Mouse (Mus musculus): ENCODE data around the gene Fntb. TPM values are rescaled to one million over a fixed set of nuclear protein-coding genes. Genes with fewer than 3 reads are reported as not detected.

The Fntb gene
- polyA plus RNA-seq, 1 experiment = 81.0 TPM

DNA sequence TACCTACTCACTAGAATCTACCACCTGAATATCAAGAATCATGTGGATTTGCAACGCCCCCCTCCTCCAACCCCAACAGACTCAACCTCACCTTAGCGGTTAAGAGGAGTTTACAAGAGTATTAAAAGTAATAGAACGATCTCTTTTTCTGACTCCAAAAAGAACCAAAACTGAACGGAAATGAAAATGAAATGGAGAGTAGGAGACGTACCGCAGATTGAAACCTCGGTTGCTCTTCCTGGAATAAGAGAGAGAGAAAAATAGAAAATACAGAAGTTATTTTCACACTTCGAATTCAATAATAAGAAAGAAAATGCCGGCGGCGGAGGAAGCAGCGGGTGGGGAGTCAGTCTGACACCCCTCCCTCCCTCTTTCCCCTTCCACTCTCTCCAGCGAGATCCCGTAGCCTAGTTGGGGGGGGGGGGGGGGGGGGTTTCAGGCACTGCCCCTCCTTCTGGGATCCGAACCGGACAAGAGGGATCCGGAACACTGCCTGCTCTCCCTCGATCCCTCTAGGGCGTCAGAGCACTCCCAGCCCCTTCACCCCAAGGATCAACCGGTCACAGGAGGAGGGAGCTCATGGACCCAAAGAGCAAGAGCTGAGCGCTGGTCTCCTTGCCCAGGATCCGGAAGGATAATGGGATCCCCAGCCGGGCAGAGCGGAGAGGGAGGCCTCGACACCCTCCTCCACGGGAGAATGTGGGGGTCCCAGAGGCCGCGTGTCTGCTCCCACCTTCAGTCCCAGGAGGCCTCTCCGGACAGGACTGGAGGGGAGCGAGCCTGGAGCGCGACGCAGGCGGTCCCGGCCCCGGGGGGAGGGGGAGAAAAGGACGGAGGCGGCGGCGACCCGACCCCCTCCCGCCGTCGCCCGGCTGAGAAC lies 195.9 kb downstream of the Fntb start:
- Histone ChIP-seq H3K4me1 (ENCODE audit: control insufficient read depth, insufficient read depth, low read length) (no peaks in the 10 kb centered on the region), H3K4me3 (ENCODE audit: low read depth, low read length) (peak overlapping the region; percentile 73), H3K9me3 (replicated peaks; ENCODE audit: control insufficient read depth, insufficient read depth, low read length, poor library complexity, severe bottlenecking) (no peaks in the 10 kb centered on the region), H3K9ac (ENCODE audit: low read depth, poor library complexity, severe bottlenecking) (peak overlapping the region; percentile 86), H3K27ac (ENCODE audit: insufficient read depth, low read length) (no peak overlapping the region), H3K27me3 (ENCODE audit: control insufficient read depth, insufficient read depth, low read length, poor library complexity, severe bottlenecking) (no peaks in the 10 kb centered on the region), H3K36me3 (ENCODE audit: control insufficient read depth, insufficient read depth, low read length, poor library complexity, severe bottlenecking) (peaks cover 22% of the 10 kb centered on the region)
- TF ChIP-seq POLR2A (IDR thresholded peaks at IDR 0.05; ENCODE audit: insufficient read depth, low read length) (no peak), CTCF (IDR thresholded peaks at IDR 0.05; ENCODE audit: low read depth, low read length) (no peak), EP300 (IDR thresholded peaks at IDR 0.05; ENCODE audit: insufficient read depth, low read depth, low read length) (no peak)

DNA sequence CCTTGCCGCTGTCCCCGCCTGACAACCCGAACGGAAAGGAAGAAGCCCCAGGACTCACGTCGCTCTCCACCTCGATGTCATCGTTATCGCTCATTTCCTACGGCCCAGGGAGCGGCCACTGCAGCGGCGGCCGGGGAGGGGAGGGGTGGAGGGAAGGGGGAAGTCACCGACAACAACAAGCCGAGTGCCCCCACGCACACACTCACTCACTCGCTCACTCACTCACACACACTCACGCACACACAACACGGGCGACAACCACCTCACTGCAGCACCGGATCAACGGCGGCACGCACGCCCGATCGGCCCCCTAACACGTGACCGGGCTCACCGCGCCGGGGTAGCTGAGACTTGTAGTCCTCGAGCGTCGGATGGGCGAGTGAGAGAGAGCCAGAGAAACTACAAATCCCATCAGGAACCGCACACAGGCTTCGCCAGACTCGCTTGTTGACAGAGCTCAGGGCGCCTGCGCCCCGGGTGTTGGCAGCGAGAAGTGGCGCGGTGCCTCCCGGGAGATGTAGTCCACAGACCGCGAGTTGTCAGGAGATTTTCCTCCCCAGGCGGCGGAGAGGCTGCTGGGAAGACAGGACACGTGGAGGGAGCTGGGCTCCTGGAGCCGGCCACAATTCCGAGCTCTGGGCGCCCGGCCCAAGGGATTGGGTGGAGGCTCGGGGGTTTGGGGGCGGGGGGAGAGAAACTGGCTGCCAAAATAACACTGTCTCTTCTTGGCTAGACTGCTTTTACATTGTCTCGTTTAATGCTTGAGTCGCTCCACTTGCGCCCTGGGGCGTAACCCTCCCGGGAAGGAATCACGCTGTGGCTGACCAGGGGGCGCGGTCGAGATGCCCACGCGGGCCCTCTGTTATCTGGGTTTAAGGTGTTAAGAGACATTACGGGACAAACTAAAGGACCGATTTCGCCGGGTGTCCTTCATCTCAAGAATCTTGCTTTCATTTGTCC lies 196.8 kb downstream of the Fntb start, which contains the start of gene Max:
Gene Max (minus strand): TSS at position 270 of the 960 bp plus-strand sequence.
- H3K27ac ChIP-seq (ENCODE audit: insufficient read depth, low read length) = peak within 1 kb of the TSS; percentile 88
- H3K9ac ChIP-seq (ENCODE audit: low read depth, poor library complexity, severe bottlenecking) = peak within 1 kb of the TSS; percentile 86
- H3K27me3 ChIP-seq (ENCODE audit: control insufficient read depth, insufficient read depth, low read length, poor library complexity, severe bottlenecking) = no peaks in the 10 kb centered on the region
- no peaks in the 10 kb centered on the region for H3K4me1 ChIP-seq (ENCODE audit: control insufficient read depth, insufficient read depth, low read length)
- peak within 1 kb of the TSS; percentile 71 for H3K4me3 ChIP-seq (ENCODE audit: low read depth, low read length)
- H3K36me3 ChIP-seq (ENCODE audit: control insufficient read depth, insufficient read depth, low read length, poor library complexity, severe bottlenecking) = peaks cover 14% of the 10 kb centered on the region
- no peak for TF ChIP-seq POLR2A (IDR thresholded peaks at IDR 0.05; ENCODE audit: insufficient read depth, low read length)
- no peak for TF ChIP-seq CTCF (IDR thresholded peaks at IDR 0.05; ENCODE audit: low read depth, low read length)
- TF ChIP-seq EP300 (IDR thresholded peaks at IDR 0.05; ENCODE audit: insufficient read depth, low read depth, low read length) = peak; percentile 20; the same call in 1 of the 2 replicates
- no peaks in the 10 kb centered on the region for H3K9me3 ChIP-seq (replicated peaks; ENCODE audit: control insufficient read depth, insufficient read depth, low read length, poor library complexity, severe bottlenecking)

DNA sequence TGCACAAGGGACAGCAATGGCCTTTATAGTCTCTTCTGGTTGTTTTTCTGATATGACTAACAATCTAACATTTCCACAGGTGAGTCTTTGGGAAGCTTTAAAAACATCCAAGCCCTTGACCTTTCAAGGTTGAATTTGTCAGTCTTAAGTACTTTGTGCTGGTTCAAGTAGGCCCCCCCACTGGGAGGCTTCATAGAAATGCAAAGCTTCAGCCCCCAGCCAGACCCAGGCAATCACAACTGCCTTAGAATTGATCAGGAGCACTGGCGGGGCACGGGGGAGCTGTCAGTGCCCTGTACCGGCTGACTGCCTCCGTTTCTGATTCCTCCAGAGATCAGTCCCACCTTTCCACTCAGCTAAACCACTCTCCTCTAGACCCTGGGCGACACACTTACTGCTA lies 199.7 kb downstream of the Fntb start:
- H3K9ac ChIP-seq (ENCODE audit: low read depth, poor library complexity, severe bottlenecking) = peak overlapping the region; percentile 15
- peak; percentile 92 for TF ChIP-seq EP300 (IDR thresholded peaks at IDR 0.05; ENCODE audit: insufficient read depth, low read depth, low read length)
- TF ChIP-seq CTCF (IDR thresholded peaks at IDR 0.05; ENCODE audit: low read depth, low read length) = no peak
- H3K27ac ChIP-seq (ENCODE audit: insufficient read depth, low read length) = peak overlapping the region; percentile 97
- H3K27me3 ChIP-seq (ENCODE audit: control insufficient read depth, insufficient read depth, low read length, poor library complexity, severe bottlenecking) = no peaks in the 10 kb centered on the region
- peaks cover 3% of the 10 kb centered on the region for H3K4me1 ChIP-seq (ENCODE audit: control insufficient read depth, insufficient read depth, low read length)
- peaks cover under 1% of the 10 kb centered on the region; the same call in 1 of the 2 replicates for H3K36me3 ChIP-seq (ENCODE audit: control insufficient read depth, insufficient read depth, low read length, poor library complexity, severe bottlenecking)
- no peaks in the 10 kb centered on the region for H3K9me3 ChIP-seq (replicated peaks; ENCODE audit: control insufficient read depth, insufficient read depth, low read length, poor library complexity, severe bottlenecking)
- H3K4me3 ChIP-seq (ENCODE audit: low read depth, low read length) = peak overlapping the region; percentile 45

DNA sequence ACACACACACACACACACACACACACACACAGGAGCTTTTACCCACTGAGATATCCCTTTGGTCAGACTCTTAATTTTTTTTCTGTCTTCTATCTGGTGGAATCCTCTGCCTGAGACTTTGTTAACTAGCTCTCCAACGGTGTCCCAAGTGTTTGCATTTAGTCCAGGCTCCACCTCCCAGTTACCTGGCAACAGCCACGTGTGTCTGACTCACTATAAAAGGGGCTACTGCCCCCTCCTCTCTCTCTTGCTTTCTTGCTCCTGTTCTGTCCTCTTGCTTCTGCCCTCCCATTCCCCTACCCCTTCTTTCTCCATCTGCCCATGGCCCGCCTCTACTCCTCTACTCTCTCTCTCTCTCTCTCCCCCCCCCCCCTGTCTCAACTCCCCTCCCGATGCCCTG lies 200.5 kb downstream of the Fntb start:
- H3K36me3 ChIP-seq (ENCODE audit: control insufficient read depth, insufficient read depth, low read length, poor library complexity, severe bottlenecking) = no peaks in the 10 kb centered on the region
- TF ChIP-seq POLR2A (IDR thresholded peaks at IDR 0.05; ENCODE audit: insufficient read depth, low read length) (no peak), CTCF (IDR thresholded peaks at IDR 0.05; ENCODE audit: low read depth, low read length) (no peak)
- peak overlapping the region; percentile 15 for H3K9ac ChIP-seq (ENCODE audit: low read depth, poor library complexity, severe bottlenecking)
- no peaks in the 10 kb centered on the region for H3K9me3 ChIP-seq (replicated peaks; ENCODE audit: control insufficient read depth, insufficient read depth, low read length, poor library complexity, severe bottlenecking)
- H3K27ac ChIP-seq (ENCODE audit: insufficient read depth, low read length) = peak overlapping the region; percentile 97
- peaks cover 3% of the 10 kb centered on the region for H3K4me1 ChIP-seq (ENCODE audit: control insufficient read depth, insufficient read depth, low read length)
- peak overlapping the region; percentile 5 for H3K4me3 ChIP-seq (ENCODE audit: low read depth, low read length)
- no peaks in the 10 kb centered on the region for H3K27me3 ChIP-seq (ENCODE audit: control insufficient read depth, insufficient read depth, low read length, poor library complexity, severe bottlenecking)

Other genes with a start within 250 kb of the Fntb start
- 25.3 and 28.5 TPM in 2 replicates for gene Plekhg3, start 234.7 kb upstream of the Fntb start, polyA plus RNA-seq (2011; ENCODE audit: insufficient read depth, insufficient read length, low read depth, missing spikeins)
- 4.6 and 4.7 TPM in 2 replicates for gene Sptb, start 55.0 kb upstream of the Fntb start, polyA plus RNA-seq (2011; ENCODE audit: insufficient read depth, insufficient read length, low read depth, missing spikeins)
- 30.4 and 30.7 TPM in 2 replicates for gene Churc1, start 51 bp upstream of the Fntb start, polyA plus RNA-seq (2011; ENCODE audit: insufficient read depth, insufficient read length, low read depth, missing spikeins)
- 12.7 and 20.3 TPM in 2 replicates for gene Gpx2, start 30.0 kb downstream of the Fntb start, polyA plus RNA-seq (2011; ENCODE audit: insufficient read depth, insufficient read length, low read depth, missing spikeins)
- 34.2 and 40.7 TPM in 2 replicates for gene Rab15, start 57.3 kb downstream of the Fntb start, polyA plus RNA-seq (2011; ENCODE audit: insufficient read depth, insufficient read length, low read depth, missing spikeins)
- gene Max, start 196.6 kb downstream of the Fntb start, polyA plus RNA-seq (2011; ENCODE audit: insufficient read depth, insufficient read length, low read depth, missing spikeins) = 84.4 and 101 TPM in 2 replicates

Measured in ES-Bruce4 (cell line).